Mouse (Mus musculus) bone marrow macrophage, adult 2 months (primary cell): ENCODE measurements around the gene Clic1.

ENCODE experiments used
- CTCF ChIP-seq: IDR thresholded peaks from 2 replicates; pipeline ENCODE4 v1.5.1; 2012; ENCODE audit warnings: low read depth, mild to moderate bottlenecking, low read length, moderate library complexity
- POLR2A ChIP-seq: IDR thresholded peaks from 2 replicates; pipeline ENCODE4 v1.6.1; 2012; ENCODE audit warnings: mild to moderate bottlenecking, low read depth, low read length, borderline replicate concordance

GRCm38 (mm10) chr17:35022541-35023060 is 27.2 kb upstream of the Clic1 start:
- TF ChIP-seq POLR2A = no peak
- TF ChIP-seq CTCF = no peak
